Mouse (Mus musculus) lung, postnatal 25 days (tissue): ENCODE data around the gene Ranbp10.
"Not testable (repeated sequence)": the region's sequence is repeated elsewhere in the genome, so short reads cannot be mapped to it uniquely, and the experiment has no call there.

Experiments used
- DNase-seq: peaks from one replicate; pipeline ENCODE4 v3.0.0; 2022; ENCODE audit warnings: low spot score

The Ranbp10 gene

GRCm38 (mm10) chr8:105835318-105835717, 8.2 kb upstream of the Ranbp10 start:
- peak; percentile 85 for DNase-seq

GRCm38 (mm10) chr8:105833740-105834139, 6.6 kb upstream of the Ranbp10 start:
- DNase-seq = not testable (repeated sequence)

- no peak for DNase-seq
Observed at GRCm38 (mm10) chr8:105826379-105826778, 771 bp downstream of the Ranbp10 start.

- DNase-seq = no peak
Observed at GRCm38 (mm10) chr8:105825506-105825905, 1.6 kb downstream of the Ranbp10 start.

- no peak for DNase-seq
Observed at GRCm38 (mm10) chr8:105820925-105821324, 6.2 kb downstream of the Ranbp10 start.

GRCm38 (mm10) chr8:105819659-105820058, 7.5 kb downstream of the Ranbp10 start:
- DNase-seq = no peak

- no peak for DNase-seq
Observed at GRCm38 (mm10) chr8:105813241-105813640, 13.9 kb downstream of the Ranbp10 start.

- no peak for DNase-seq
Observed at GRCm38 (mm10) chr8:105812511-105812910, 14.6 kb downstream of the Ranbp10 start.

- DNase-seq = no peak
Observed at GRCm38 (mm10) chr8:105811543-105811942, 15.6 kb downstream of the Ranbp10 start.

- DNase-seq = no peak
Observed at GRCm38 (mm10) chr8:105811061-105811460, 16.1 kb downstream of the Ranbp10 start.

GRCm38 (mm10) chr8:105810245-105810786, 16.8 kb downstream of the Ranbp10 start:
- no peak for DNase-seq

- no peak for DNase-seq
Observed at GRCm38 (mm10) chr8:105808480-105808879, 18.7 kb downstream of the Ranbp10 start.

GRCm38 (mm10) chr8:105807766-105808165, 19.4 kb downstream of the Ranbp10 start:
- no peak for DNase-seq

GRCm38 (mm10) chr8:105805964-105806363, 21.2 kb downstream of the Ranbp10 start:
- DNase-seq = no peak

- DNase-seq = no peak
Observed at GRCm38 (mm10) chr8:105805346-105805745, 21.8 kb downstream of the Ranbp10 start.

GRCm38 (mm10) chr8:105804797-105805196, 22.4 kb downstream of the Ranbp10 start:
- no peak for DNase-seq

GRCm38 (mm10) chr8:105801153-105801904, 25.8 kb downstream of the Ranbp10 start:
- no peak for DNase-seq

- DNase-seq = peak; percentile 92
Observed at GRCm38 (mm10) chr8:105799091-105799812, 27.9 kb downstream of the Ranbp10 start.

GRCm38 (mm10) chr8:105798408-105798807, 28.7 kb downstream of the Ranbp10 start:
- no peak for DNase-seq

- DNase-seq = peak; percentile 48
Observed at GRCm38 (mm10) chr8:105795785-105796184, 31.4 kb downstream of the Ranbp10 start.

GRCm38 (mm10) chr8:105794009-105794598, 33.0 kb downstream of the Ranbp10 start:
- peak; percentile 52 for DNase-seq

- DNase-seq = no peak
Observed at GRCm38 (mm10) chr8:105793331-105793730, 33.8 kb downstream of the Ranbp10 start.

- no peak for DNase-seq
Observed at GRCm38 (mm10) chr8:105789626-105790025, 37.5 kb downstream of the Ranbp10 start.
